Mouse (Mus musculus): ENCODE results near the gene Ckm.

Gene Ckm

DNA sequence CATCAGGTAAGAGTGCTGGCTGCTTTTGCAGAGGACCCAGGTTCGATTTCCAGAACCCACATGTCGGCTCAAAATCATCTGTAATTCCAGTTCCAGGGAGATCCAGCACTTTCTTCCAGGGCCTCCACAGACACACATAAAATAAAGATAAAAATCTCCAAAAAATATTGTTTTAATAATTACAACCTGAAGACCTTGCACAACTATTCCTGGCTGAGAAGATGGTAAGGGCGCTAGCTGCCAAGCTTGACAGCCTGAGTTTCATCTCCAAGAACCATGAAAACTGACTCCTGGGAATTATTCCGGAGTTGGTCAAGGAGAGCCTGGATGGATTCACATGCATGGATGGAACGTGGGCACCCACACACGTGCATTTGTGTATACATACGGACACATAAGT is at the start of gene Ckm:
TSS of gene Ckm (plus strand) at position 301 of the 400 bp plus-strand sequence.
- no peak for DNase-seq (ENCODE audit: extremely low spot score, low spot score)

- DNase-seq (ENCODE audit: extremely low spot score, low spot score): no peak
These were observed 49.6 kb upstream of the Ckm start for GRCm38 (mm10) chr7:19354991-19355390.

DNA sequence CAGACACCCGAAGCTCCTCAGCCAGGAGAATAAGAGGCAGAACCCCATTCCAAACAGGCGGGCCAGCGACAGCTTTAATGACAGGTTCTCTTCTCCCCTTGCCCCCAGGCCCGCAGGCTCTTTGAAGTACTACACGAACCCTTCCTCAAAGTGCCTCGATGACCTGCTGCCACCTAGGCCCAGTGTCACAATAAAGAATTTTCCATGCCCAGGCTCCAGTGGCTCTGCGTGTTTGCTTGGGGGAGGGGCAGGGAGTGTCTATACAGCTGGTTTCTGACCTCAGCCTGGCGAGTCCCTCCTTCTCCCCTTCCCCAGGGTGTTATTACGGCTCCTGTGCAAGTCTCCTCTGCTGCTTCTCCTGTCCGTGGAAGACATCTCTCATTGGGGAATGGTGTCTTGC is 48.3 kb upstream of the Ckm start:
- no peak for DNase-seq (ENCODE audit: extremely low spot score, low spot score)

GRCm38 (mm10) chr7:19357381-19358375 is 46.9 kb upstream of the Ckm start:
- DNase-seq (ENCODE audit: extremely low spot score, low spot score): no peak

- DNase-seq (ENCODE audit: extremely low spot score, low spot score): no peak
These were observed 45.9 kb upstream of the Ckm start for GRCm38 (mm10) chr7:19358634-19359033.

GRCm38 (mm10) chr7:19359299-19359891 is 45.2 kb upstream of the Ckm start, which contains the start of the genes Cd3eap and Ppp1r13l:
Cd3eap (minus strand) TSS chr7:19359483.
Ppp1r13l (plus strand) TSS chr7:19359749.
- DNase-seq (ENCODE audit: extremely low spot score, low spot score): peak; percentile 92

GRCm38 (mm10) chr7:19359892-19360641 is 44.5 kb upstream of the Ckm start:
- DNase-seq (ENCODE audit: extremely low spot score, low spot score): no peak

GRCm38 (mm10) chr7:19360944-19361343 is 43.6 kb upstream of the Ckm start:
- DNase-seq (ENCODE audit: extremely low spot score, low spot score): peak; percentile 86

DNA sequence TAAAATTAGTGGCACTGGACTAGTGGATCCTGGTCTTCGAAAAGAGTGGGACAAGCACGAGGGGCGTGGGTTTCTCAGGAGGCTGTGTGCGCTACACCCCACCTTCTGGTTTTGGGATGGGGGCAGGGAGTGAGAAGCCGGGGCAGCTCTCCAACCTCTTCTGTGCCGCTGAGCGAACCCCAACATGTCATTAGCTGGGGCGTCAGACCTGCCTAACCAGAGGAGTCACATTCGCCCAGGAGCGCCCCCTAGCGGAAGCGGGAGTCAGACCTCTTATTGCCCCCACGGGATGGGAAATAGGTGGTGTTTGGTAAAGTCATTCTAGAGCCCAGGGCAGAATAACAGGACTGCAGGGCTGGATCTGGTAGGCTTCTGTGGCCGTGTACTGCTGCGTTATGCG is 42.9 kb upstream of the Ckm start:
- peak; percentile 74 for DNase-seq (ENCODE audit: extremely low spot score, low spot score)

GRCm38 (mm10) chr7:19362276-19362675 is 42.3 kb upstream of the Ckm start:
- no peak for DNase-seq (ENCODE audit: extremely low spot score, low spot score)

DNA sequence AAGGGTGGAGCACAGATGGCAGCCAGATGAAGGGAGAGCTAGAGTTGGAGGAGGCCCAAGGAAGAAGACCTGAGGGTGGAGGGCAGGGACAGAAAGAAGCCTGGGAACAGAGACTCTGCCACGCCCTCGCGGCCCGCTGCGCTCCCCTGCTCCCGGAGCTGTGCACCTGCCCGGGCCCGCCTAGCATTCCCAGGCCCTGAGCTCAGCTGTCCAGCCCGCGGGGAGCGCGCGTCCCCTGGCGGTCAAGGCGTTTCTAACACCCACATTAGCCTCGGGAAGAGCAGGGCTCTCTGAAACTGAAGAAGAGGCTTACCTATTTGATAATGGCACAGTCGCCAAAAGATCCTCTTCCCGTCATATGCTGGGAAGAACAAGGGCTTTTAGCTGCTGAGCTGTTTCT is 40.7 kb upstream of the Ckm start:
- peak; percentile 70 for DNase-seq (ENCODE audit: extremely low spot score, low spot score)

GRCm38 (mm10) chr7:19365376-19365775 is 39.2 kb upstream of the Ckm start:
- DNase-seq (ENCODE audit: extremely low spot score, low spot score): no peak

GRCm38 (mm10) chr7:19368380-19368779 is 36.2 kb upstream of the Ckm start:
- DNase-seq (ENCODE audit: extremely low spot score, low spot score): no peak

- peak; percentile 76 for DNase-seq (ENCODE audit: extremely low spot score, low spot score)
These were observed 34.7 kb upstream of the Ckm start for GRCm38 (mm10) chr7:19369823-19370425.

DNA sequence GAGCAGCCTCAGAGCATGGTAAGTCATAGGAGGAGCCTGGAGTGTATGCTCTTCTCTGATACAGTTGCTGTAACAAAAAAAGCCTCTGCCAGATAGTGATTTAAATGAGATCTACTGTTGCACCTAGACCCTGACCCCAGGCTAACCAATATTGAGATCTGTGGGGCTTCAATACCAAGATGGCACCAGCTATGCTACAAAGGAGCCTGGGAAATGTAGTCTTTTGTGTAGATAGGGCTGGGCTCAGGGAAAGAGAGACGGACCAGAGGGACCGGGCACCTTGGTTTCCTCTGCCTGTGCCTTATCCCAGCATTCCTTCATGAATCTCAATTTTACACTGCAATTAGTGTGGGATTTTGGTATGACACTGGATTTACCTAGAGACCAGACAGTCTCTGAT is 31.2 kb upstream of the Ckm start:
- no peak for DNase-seq (ENCODE audit: extremely low spot score, low spot score)

DNA sequence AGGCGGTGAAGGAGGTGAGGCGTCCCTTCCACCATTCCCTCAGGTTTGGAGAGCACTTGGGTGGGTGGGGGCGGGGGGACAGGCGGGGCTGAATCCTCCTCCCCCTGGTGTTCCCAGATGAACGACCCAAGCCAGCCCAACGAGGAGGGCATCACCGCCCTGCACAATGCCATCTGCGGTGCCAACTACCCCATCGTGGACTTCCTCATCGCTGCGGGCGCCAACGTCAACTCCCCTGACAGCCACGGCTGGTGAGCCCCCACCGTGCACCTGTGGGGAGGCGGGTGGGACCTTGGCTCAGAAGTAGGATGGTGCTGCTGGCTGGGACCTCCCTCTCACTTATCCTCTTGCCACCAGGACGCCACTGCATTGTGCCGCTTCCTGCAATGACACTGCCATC is 29.2 kb upstream of the Ckm start:
- no peak for DNase-seq (ENCODE audit: extremely low spot score, low spot score)

GRCm38 (mm10) chr7:19376019-19376418 is 28.6 kb upstream of the Ckm start:
- DNase-seq (ENCODE audit: extremely low spot score, low spot score): no peak

GRCm38 (mm10) chr7:19378049-19378448 is 26.5 kb upstream of the Ckm start:
- no peak for DNase-seq (ENCODE audit: extremely low spot score, low spot score)

DNA sequence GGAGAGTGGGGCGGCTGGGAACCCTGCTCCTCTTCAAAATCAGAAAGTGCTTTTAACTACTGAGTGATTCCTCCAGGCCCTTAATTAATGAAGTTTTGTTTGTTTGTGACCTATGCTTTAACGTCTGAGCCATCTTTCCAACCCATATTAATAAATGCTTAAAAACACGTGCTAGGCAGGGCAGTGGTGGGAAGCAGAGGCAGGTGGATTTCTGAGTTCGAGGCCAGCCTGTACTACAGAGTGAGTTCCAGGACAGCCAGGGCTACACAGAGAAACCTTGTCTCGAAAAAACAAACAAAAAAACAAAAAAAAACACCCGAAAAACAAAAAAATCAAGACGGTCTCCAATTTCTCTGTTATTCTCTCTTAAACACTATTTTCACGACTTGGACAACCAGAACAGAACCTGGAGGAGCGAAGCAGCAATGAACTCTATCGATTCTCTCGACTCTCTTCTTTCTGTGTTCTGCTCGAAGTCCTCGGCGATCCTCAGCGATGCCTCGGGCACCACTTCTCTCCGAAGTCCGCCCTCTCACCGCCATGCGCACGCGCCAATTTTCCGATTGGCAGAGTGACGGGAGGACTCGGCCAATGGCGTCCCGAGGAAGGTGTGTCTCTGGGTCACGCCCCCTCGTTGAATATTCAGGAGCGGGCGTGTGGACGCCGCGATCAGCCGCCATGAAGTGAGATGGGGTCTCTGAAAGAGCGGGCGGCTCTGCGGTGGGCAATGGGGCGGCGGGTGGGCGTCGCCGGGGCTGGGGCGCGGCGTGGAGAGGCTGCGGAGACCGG is 23.0 kb upstream of the Ckm start, which contains the start of gene Ercc2:
TSS of gene Ercc2 (plus strand) at position 634 of the 789 bp plus-strand sequence.
- DNase-seq (ENCODE audit: extremely low spot score, low spot score): peak; percentile 99

DNA sequence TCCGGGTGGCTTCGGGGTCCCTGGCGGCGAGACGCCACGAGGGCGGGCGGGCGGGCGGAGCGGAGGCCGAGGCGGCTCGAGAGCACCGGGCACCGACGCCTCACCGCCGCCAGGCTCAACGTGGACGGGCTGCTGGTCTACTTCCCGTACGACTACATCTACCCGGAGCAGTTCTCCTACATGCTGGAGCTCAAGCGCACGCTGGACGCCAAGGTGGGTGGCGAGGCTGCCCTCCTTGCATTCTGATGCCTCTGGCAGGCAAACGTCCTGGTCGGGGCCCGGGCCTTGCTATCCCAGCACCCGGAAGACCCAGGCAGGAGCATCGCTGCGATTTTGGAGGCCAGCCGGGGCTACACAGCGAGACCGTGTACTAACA is 22.4 kb upstream of the Ckm start:
- DNase-seq (ENCODE audit: extremely low spot score, low spot score): no peak

Measured in neural tube, embryonic 10.5 days (tissue).